Mouse (Mus musculus) heart, adult 2 months (tissue): ENCODE data around the gene Polrmt. TPM values are rescaled to one million over a fixed set of nuclear protein-coding genes. Genes with fewer than 3 reads are reported as not detected.
A peak's percentile ranks its signal among the peaks of the same experiment; 100 is the strongest.

Experiments used
- DNase-seq, 2 experiments: peaks; one replicate each; pipeline ENCODE4 v3.0.0; 2021
- H3K27ac ChIP-seq: fragments of 200-600 bp; 2 replicates; pipeline ENCODE4 v1.8.1; 2022
- H3K27me3 ChIP-seq: fragments of 200-500 bp; 2 replicates; pipeline ENCODE4 v1.6.1; 2012; ENCODE audit warnings: mild to moderate bottlenecking, low read length, inconsistent platforms, mixed read lengths; ENCODE audit not compliant: control insufficient read depth, insufficient read depth
- H3K36me3 ChIP-seq: fragments of 200-500 bp; 2 replicates; pipeline ENCODE4 v1.6.1; 2012; ENCODE audit warnings: low read length, inconsistent platforms; ENCODE audit not compliant: control insufficient read depth, insufficient read depth
- H3K4me1 ChIP-seq: fragments of 200-500 bp; 2 replicates; pipeline ENCODE4 v1.6.1; 2011; ENCODE audit warnings: low read length; ENCODE audit not compliant: control insufficient read depth, insufficient read depth
- H3K4me3 ChIP-seq: fragments of 200-600 bp; 2 replicates; pipeline ENCODE4 v1.8.1; 2022
- H3K79me2 ChIP-seq: fragments of 200-500 bp; replicated peaks from 2 replicates; pipeline ENCODE4 v1.6.1; 2012; ENCODE audit warnings: mild to moderate bottlenecking, inconsistent platforms, low read length, moderate library complexity, mixed read lengths; ENCODE audit not compliant: control insufficient read depth, insufficient read depth
- H3K9ac ChIP-seq: fragments of 200-500 bp; 2 replicates; pipeline ENCODE4 v1.6.1; 2012; ENCODE audit warnings: low read depth, mild to moderate bottlenecking, control low read depth, inconsistent platforms, low read length, mixed read lengths
- CTCF ChIP-seq: fragments of 200-600 bp; IDR thresholded peaks from 2 replicates; pipeline ENCODE4 v1.8.1; 2022; ENCODE audit warnings: antibody characterized with exemption, mild to moderate bottlenecking, moderate library complexity
- EP300 ChIP-seq: fragments of 200-500 bp; IDR thresholded peaks from 2 replicates; pipeline ENCODE4 v1.6.1; 2011; ENCODE audit warnings: low read depth, low read length, control low read depth; ENCODE audit not compliant: insufficient read depth
- POLR2A ChIP-seq: fragments of 200-500 bp; IDR thresholded peaks from 2 replicates; pipeline ENCODE4 v1.6.1; 2011; ENCODE audit warnings: mild to moderate bottlenecking, low read depth, low read length, control low read depth; ENCODE audit not compliant: insufficient read depth
- WGBS: fragments of 180-500 bp; shearing (Covaris S2); methylation state at CpG from one replicate; pipeline ENCODE4 v1.1.7; 2018; 5-methylcytosine and 5-hydroxymethylcytosine counted together
- intact Hi-C: fragments of 180-260 bp; cut with DNase I; formaldehyde crosslinking; loops from one replicate; pipeline ENCODE4 v1.15.1; 2025
- polyA plus RNA-seq: library from polyadenylated mRNA; depleted of rRNA; stranded (reverse); fragments of >200 nt; gene quantifications from 2 replicates; pipeline ENCODE4 v1.2.3, GENCODE M21; 2012
- total RNA-seq, 2 experiments: library from RNA; stranded (reverse); gene quantifications; 2 replicates each; pipeline ENCODE4 v1.2.3; 2021

Gene Polrmt
- total and polyA plus RNA-seq, 3 experiments: 42.2 to 52.3 (median 44.7) TPM

DNA sequence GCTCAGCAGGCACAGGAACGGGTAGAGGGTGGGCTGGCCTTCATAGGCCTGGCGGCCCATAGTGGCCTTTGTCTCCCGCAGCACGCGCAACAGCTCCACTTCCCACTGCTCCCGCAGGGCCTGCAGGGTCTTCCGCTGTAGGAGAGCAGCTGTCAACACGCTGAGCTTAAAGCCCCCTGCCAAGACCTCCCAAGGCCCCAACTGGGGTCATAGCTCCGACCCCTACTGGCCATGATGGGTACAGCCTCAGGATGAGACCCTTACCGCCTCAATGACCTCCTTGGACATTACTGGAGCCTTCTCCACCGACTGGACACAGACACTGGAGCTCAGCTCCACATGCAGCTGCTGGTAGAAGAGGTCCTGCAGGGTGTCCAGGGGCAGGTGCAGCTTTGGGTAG, 5.5 kb downstream of the Polrmt start:
- Histone ChIP-seq H3K9ac (no peak overlapping the region), H3K27ac (no peak overlapping the region), H3K4me3 (no peak overlapping the region), H3K4me1 (peaks cover 5% of the 10 kb centered on the region; the same call in 1 of the 2 replicates), H3K27me3 (no peaks in the 10 kb centered on the region), H3K36me3 (no peaks in the 10 kb centered on the region), H3K79me2 (no peaks in the 10 kb centered on the region)
- no peak for DNase-seq
- WGBS: 86% methylated on average over 11 of the region's 11 CpGs
- intact Hi-C loops: no loop called here
- TF ChIP-seq POLR2A (no peak), CTCF (peak; percentile 45)

DNA sequence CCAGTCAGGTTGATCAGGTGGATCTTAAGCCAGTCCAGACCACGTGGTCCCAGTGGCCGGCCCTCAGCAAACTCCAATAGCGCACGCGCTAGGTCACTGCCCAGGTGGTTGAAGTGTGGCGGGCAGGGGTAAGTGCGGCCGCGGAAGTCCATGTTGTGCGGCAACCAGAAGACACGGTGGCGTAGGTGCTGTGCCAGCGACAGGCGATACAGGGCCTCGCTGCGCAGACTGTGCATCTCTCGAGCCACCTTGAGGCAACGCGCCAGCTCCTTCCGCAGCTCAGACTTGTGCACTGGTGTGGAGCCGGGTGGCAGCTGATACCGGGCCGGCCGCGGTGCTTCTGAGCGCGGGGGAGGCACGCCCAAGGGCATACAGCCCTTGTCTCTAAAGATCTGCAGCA, 7.1 kb downstream of the Polrmt start:
- Histone ChIP-seq H3K36me3 (no peaks in the 10 kb centered on the region), H3K4me3 (no peak overlapping the region), H3K27ac (no peak overlapping the region), H3K79me2 (no peaks in the 10 kb centered on the region), H3K9ac (no peak overlapping the region), H3K27me3 (no peaks in the 10 kb centered on the region), H3K4me1 (no peaks in the 10 kb centered on the region)
- TF ChIP-seq EP300: no peak
- no peak for TF ChIP-seq POLR2A
- DNase-seq: no peak
- 96% methylated on average over 28 of the region's 28 CpGs for WGBS
- intact Hi-C loops: no loop called here

DNA sequence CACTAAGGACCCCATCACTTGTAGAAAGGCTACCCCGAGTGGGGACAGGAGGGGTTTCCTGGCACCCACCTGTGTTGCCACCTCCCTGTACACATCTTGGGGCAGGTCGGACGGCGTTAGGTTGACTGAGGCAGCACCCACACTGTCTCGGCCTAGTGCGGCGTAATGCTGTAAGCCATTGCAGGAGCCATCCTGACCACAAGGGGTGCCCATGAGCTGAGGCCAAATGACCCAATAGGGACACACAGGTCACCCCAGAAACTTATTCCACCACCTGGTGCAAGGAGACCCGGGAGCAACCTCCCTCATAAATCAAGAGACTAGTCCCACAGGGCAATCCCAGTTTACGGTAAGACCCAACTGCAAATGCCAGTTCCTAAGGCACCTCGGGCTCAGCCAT, 8.1 kb downstream of the Polrmt start:
- Histone ChIP-seq H3K4me1 (no peaks in the 10 kb centered on the region), H3K79me2 (no peaks in the 10 kb centered on the region), H3K27me3 (no peaks in the 10 kb centered on the region), H3K9ac (no peak overlapping the region), H3K27ac (no peak overlapping the region), H3K4me3 (no peak overlapping the region), H3K36me3 (no peaks in the 10 kb centered on the region)
- no peak for TF ChIP-seq EP300
- no peak for TF ChIP-seq POLR2A
- peak; percentile 56 for TF ChIP-seq CTCF
- intact Hi-C loops: no loop called here
- DNase-seq: no peak
- WGBS: 96% methylated on average over 10 of the region's 10 CpGs

DNA sequence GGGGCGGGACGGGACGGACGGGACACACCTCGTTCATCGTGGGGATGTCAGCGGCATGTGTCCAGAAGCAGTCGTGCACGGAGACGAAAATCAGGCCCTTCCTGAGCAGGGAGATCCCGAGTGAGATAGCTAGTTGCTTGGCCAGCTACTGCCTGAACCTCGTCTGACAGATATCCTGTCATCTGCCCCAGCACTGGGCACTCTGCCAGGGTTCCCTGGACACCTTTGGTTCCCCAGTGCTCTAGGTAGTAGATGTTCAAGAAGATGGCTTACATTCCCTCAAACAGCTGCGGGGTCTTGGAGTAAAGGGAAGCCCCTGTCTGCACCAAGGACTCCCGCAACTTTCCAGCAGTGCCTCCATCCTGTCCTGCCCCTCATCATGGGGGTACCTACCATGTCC, 9.7 kb downstream of the Polrmt start:
- no peaks in the 10 kb centered on the region for H3K79me2 ChIP-seq
- H3K4me1 ChIP-seq: no peaks in the 10 kb centered on the region
- 58% methylated on average over 14 of the region's 14 CpGs for WGBS
- no peak overlapping the region for H3K27ac ChIP-seq
- no peak for DNase-seq
- H3K4me3 ChIP-seq: no peak overlapping the region
- intact Hi-C loops: no loop called here
- TF ChIP-seq EP300: no peak
- no peak for TF ChIP-seq POLR2A
- TF ChIP-seq CTCF: no peak
- no peaks in the 10 kb centered on the region for H3K27me3 ChIP-seq
- H3K9ac ChIP-seq: no peak overlapping the region
- no peaks in the 10 kb centered on the region for H3K36me3 ChIP-seq

DNA sequence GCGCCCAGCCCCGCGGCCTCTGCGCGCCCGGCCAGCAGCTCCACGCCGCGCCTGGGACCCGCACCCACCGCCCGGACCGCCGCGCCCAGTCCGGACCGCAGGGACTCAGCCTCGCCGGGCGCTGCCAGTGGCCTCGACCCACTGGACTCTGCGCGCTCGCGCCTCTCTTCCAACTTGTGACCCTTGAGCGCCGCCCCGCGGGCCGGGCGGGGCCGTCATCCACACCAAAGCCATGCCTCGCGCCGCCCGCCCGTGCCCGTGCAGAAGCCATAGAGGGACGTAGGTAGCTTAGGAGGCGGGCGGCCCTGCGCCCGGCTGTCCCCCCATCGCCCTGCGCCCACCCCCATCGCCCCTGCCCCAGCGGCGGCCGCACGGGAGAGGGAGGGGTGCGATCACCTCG, 11.0 kb downstream of the Polrmt start:
- H3K79me2 ChIP-seq: no peaks in the 10 kb centered on the region
- no peaks in the 10 kb centered on the region for H3K4me1 ChIP-seq
- no peak overlapping the region for H3K9ac ChIP-seq
- no peak overlapping the region for H3K27ac ChIP-seq
- H3K36me3 ChIP-seq: no peaks in the 10 kb centered on the region
- intact Hi-C loops: no loop called here
- no peak overlapping the region for H3K4me3 ChIP-seq
- WGBS: 60% methylated on average over 52 of the region's 52 CpGs
- no peaks in the 10 kb centered on the region for H3K27me3 ChIP-seq
- TF ChIP-seq POLR2A (no peak), EP300 (no peak), CTCF (no peak)
- DNase-seq: no peak

DNA sequence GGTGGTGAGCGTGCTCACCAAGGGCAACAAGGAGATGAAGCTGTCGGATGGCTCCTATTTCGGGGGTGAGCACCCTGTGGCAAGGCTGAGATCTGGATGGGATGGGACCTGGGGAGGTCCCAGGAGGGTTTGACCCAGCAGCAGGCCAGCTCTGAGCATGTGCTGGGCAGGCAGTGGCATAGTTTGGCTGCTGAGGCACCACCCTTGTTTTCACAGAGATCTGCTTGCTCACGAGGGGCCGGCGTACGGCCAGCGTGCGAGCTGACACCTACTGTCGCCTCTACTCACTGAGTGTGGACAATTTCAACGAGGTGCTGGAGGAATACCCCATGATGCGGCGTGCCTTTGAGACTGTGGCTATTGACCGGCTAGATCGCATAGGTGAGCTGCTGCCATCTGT, 12.5 kb downstream of the Polrmt start:
- 91% methylated on average over 15 of the region's 15 CpGs for WGBS
- Histone ChIP-seq H3K79me2 (no peaks in the 10 kb centered on the region), H3K36me3 (no peaks in the 10 kb centered on the region), H3K9ac (no peak overlapping the region), H3K27ac (no peak overlapping the region), H3K27me3 (no peaks in the 10 kb centered on the region), H3K4me1 (peaks cover under 1% of the 10 kb centered on the region; the same call in 1 of the 2 replicates), H3K4me3 (no peak overlapping the region)
- intact Hi-C loops: no loop called here
- DNase-seq: no peak
- TF ChIP-seq POLR2A: no peak
- TF ChIP-seq CTCF: no peak
- TF ChIP-seq EP300: no peak
